Mouse (Mus musculus): ENCODE results near the gene Gm9821.

- no peak for TF ChIP-seq CTCF (IDR thresholded peaks at IDR 0.05; ENCODE audit: insufficient read depth, low read length)
- TF ChIP-seq POLR2A (IDR thresholded peaks at IDR 0.05; ENCODE audit: borderline replicate concordance, extremely low read depth, low read depth, low read length): no peak
These were observed 16.6 kb downstream of the Gm9821 start for GRCm38 (mm10) chr2:91961901-91962761.

Measured in lung, adult 2 months (tissue).